In the genomic region with DNA sequence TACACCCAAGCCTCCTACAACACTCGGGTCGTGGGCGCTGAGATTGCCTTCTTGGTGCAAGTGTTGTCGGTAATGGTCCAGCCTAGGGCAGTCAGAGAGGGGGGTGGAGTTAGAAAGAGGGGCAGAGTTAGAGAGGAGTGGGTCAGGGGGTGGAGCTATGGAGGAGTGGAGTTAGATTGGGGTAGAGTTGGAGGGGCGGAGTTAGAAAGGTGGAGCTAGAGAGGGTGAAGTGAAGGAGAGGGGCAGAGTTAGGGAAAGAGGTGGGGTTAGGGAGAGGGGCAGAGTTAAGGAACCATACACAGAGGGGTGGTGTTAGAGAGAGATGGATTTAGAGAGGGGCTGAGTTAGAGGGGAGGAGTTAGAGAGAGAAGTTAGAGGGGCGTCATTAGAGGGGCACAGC, we compare ENCODE assay signal across 16 mouse cellular contexts. TPM values are rescaled to one million over a fixed set of nuclear protein-coding genes. Genes with fewer than 3 reads are reported as not detected.
DNase-seq lines count a peak whose midpoint lies in the region; ATAC-seq lines count a peak whose summit lies in the region.
"Had no signal": no experiment of that assay in that cellular context is flagged by ENCODE, and none has a peak within 500 bp of the region (broad histone marks: within the 10 kb centered on the region; RNA-seq: fewer than 3 reads in every experiment).

No protein-coding gene starts in this region.

- H3K4me3 ChIP-seq in kidney, embryonic 16.5 days (ENCODE audit: low read length), result no peak overlapping the region
- H3K4me3 ChIP-seq in limb, embryonic 12.5 days (replicated peaks), result no peak overlapping the region
- H3K4me3 ChIP-seq: erythroblast, embryonic 14.5 days; layer of hippocampus, adult 2 months; liver, embryonic 15.5 days had no signal

- H3K4me2 ChIP-seq in kidney, embryonic 16.5 days (replicated peaks; ENCODE audit: low read depth, low read length), result no peak overlapping the region
- H3K4me2 ChIP-seq in limb, embryonic 12.5 days, result no peak overlapping the region
- H3K4me2 ChIP-seq: liver, embryonic 15.5 days had no signal

- 29% methylated on average over 6 of the region's 6 CpGs for WGBS in kidney, embryonic 16.5 days
- 15% methylated on average over 6 of the region's 6 CpGs for WGBS in limb, embryonic 12.5 days

- ATAC-seq in kidney, embryonic 16.5 days (ENCODE audit: low FRiP score, low TSS enrichment), result peak; percentile 64
- 0 out of 2 replicates have a peak, but pooled peaks have one; percentile 66 for ATAC-seq in limb, embryonic 12.5 days (ENCODE audit: insufficient number of reproducible peaks, insufficient read depth, low FRiP score, low TSS enrichment, low read depth)

- no peak for DNase-seq in kidney, postnatal 36 days
- peak; percentile 32 for DNase-seq in ES-CJ7 (ENCODE audit: low read depth, low spot score)
- peak; percentile 43 for DNase-seq in embryo, embryonic 10.5 days (ENCODE audit: low spot score)
- DNase-seq in spleen, postnatal 14 days (ENCODE audit: low spot score in 2 of 2), result no peak
- DNase-seq in adrenal gland, adult 8-10 months, result no peak
- DNase-seq in cerebellum, adult 9-11 months, result no peak
- DNase-seq: gastrocnemius, postnatal 25 days; thymus, adult 2 months had no signal

- no peak overlapping the region for H3K9ac ChIP-seq in kidney, embryonic 16.5 days (replicated peaks; ENCODE audit: low read length)
- no peak overlapping the region for H3K9ac ChIP-seq in limb, embryonic 12.5 days (replicated peaks)
- H3K9ac ChIP-seq: liver, embryonic 15.5 days had no signal

- no peaks in the 10 kb centered on the region for H3K36me3 ChIP-seq in kidney, embryonic 16.5 days (ENCODE audit: insufficient read depth, low read length)
- H3K36me3 ChIP-seq in limb, embryonic 12.5 days, result no peaks in the 10 kb centered on the region
- H3K36me3 ChIP-seq: liver, embryonic 15.5 days had no signal

- peaks cover 3% of the 10 kb centered on the region; the same call in 1 of the 2 replicates for H3K4me1 ChIP-seq in kidney, embryonic 16.5 days (ENCODE audit: insufficient read depth, low read length)
- H3K4me1 ChIP-seq in limb, embryonic 12.5 days (replicated peaks), result peaks cover 25% of the 10 kb centered on the region; the same call in 1 of the 2 replicates
- H3K4me1 ChIP-seq: liver, embryonic 15.5 days had no signal

- no peaks in the 10 kb centered on the region for H3K9me3 ChIP-seq in kidney, embryonic 16.5 days (ENCODE audit: low read length)
- H3K9me3 ChIP-seq in limb, embryonic 12.5 days, result no peaks in the 10 kb centered on the region
- H3K9me3 ChIP-seq: liver, embryonic 15.5 days had no signal

- no peak overlapping the region for H3K27ac ChIP-seq in kidney, embryonic 16.5 days (ENCODE audit: low read length)
- no peak overlapping the region for H3K27ac ChIP-seq in limb, embryonic 12.5 days
- H3K27ac ChIP-seq: liver, embryonic 15.5 days had no signal

- H3K27me3 ChIP-seq in kidney, embryonic 16.5 days (ENCODE audit: insufficient read depth, low read length), result no peaks in the 10 kb centered on the region
- no peaks in the 10 kb centered on the region for H3K27me3 ChIP-seq in limb, embryonic 12.5 days
- H3K27me3 ChIP-seq: CH12.LX; liver, embryonic 15.5 days had no signal

RNA-seq across cellular contexts. Expression of a gene that starts 2.8 kb away (rescaled TPM):
- 0.22 and 0.28 TPM in 2 replicates for polyA plus RNA-seq in kidney, embryonic 16.5 days (2015; fragmentation: Nextera tagmentation; extraction: Ambion mirVana)
- polyA plus RNA-seq in limb, embryonic 12.5 days (2016; fragmentation: Nextera tagmentation; extraction: Ambion mirVana), result 0.18 TPM in 1 of 2 replicates, not detected in the other
- total RNA-seq in adrenal gland, adult 8-10 months (2022), result not detected
- total RNA-seq: gastrocnemius, postnatal 25 days; hematopoietic stem cell, adult 5-6 weeks had no signal
- polyA plus RNA-seq: erythroblast, embryonic 14.5 days; neural tube, embryonic 11.5 days; thymus, adult 2 months had no signal

RNA-seq across cellular contexts. Expression of a gene that starts 31.9 kb away (rescaled TPM):
- polyA plus RNA-seq in kidney, embryonic 16.5 days (2015; fragmentation: Nextera tagmentation; extraction: Ambion mirVana), result not detected in 2 replicates
- polyA plus RNA-seq in limb, embryonic 12.5 days (2016; fragmentation: Nextera tagmentation; extraction: Ambion mirVana), result not detected in 2 replicates
- total RNA-seq in adrenal gland, adult 8-10 months (2022), result under 1 TPM in 1 of 4 experiments, not detected in 3; 0.28 TPM
- total RNA-seq: gastrocnemius, postnatal 25 days; hematopoietic stem cell, adult 5-6 weeks had no signal
- polyA plus RNA-seq: erythroblast, embryonic 14.5 days; liver, embryonic 15.5 days; neural tube, embryonic 11.5 days had no signal

RNA-seq across cellular contexts. Expression of a gene that starts 33.6 kb away (rescaled TPM):
- polyA plus RNA-seq in kidney, embryonic 16.5 days (2015; fragmentation: Nextera tagmentation; extraction: Ambion mirVana), result 0.18 and 1.2 TPM in 2 replicates
- polyA plus RNA-seq in limb, embryonic 12.5 days (2016; fragmentation: Nextera tagmentation; extraction: Ambion mirVana), result not detected in 2 replicates
- not detected for total RNA-seq in adrenal gland, adult 8-10 months (2022)
- total RNA-seq: CH12.LX; gastrocnemius, postnatal 25 days; hematopoietic stem cell, adult 5-6 weeks; layer of hippocampus, adult 2 months had no signal
- polyA plus RNA-seq: erythroblast, embryonic 14.5 days; neural tube, embryonic 11.5 days had no signal

Comparison
In these comparisons a context has a peak if more than half of its experiments do, and no peak if none do; other contexts are left out.
1. DNase-seq: peak in ES-CJ7 (single experiment) and embryo, embryonic 10.5 days (single experiment); none in kidney, postnatal 36 days (0 of 2), spleen, postnatal 14 days (0 of 2), adrenal gland, adult 8-10 months (single experiment) and cerebellum, adult 9-11 months (single experiment).